Mouse (Mus musculus) T-helper 1 cell (primary cell): ENCODE measurements around the gene H6pd.

ENCODE experiments used
- in situ Hi-C: fragments of 300-600 bp; cut with MboI, MseI; formaldehyde crosslinking; loops from one replicate; pipeline ENCODE4 v1.15.1; 2025; ENCODE audit warnings: high pct_unique_total_duplicates

H6pd gene

GRCm38 (mm10) chr4:150023518-150023917, 14.7 kb upstream of the H6pd start:
- in situ Hi-C loops, result no loop called here

- in situ Hi-C loops, result no loop called here
These were observed 11.0 kb upstream of the H6pd start for GRCm38 (mm10) chr4:150019741-150020380.

- in situ Hi-C loops, result no loop called here
These were observed 6.6 kb upstream of the H6pd start for GRCm38 (mm10) chr4:150015436-150015835.

- in situ Hi-C loops, result no loop called here
These were observed 5.7 kb upstream of the H6pd start for GRCm38 (mm10) chr4:150014378-150015091.

- in situ Hi-C loops, result no loop called here
These were observed 5.0 kb upstream of the H6pd start for GRCm38 (mm10) chr4:150013805-150014204.

DNA sequence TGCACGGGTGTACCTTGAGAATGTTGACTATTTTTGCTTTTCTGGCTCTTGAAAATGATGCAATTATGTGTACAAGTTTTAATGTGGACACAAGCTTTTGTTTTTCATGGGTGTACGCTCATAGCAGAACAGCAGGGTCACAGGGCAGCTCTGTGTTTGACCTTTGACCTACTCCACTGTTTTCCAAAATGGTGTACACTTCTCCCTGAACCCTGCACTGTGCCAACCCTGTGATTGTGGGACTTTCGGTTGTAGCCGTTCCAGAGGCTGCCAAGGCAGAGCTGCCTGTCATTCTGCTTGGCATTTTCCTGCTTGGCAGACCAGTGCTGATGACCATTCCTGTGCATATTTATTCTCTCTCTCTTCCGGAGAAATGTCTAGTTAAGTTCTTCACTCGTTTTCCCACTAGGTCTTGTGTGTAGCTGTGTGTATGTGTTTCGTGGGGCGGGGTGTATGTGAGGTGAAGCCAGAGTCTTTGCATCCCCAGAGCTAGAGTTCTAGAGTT, 4.4 kb upstream of the H6pd start:
- in situ Hi-C loops, result no loop called here

GRCm38 (mm10) chr4:150012322-150012723, 3.5 kb upstream of the H6pd start:
- in situ Hi-C loops, result no loop called here

DNA sequence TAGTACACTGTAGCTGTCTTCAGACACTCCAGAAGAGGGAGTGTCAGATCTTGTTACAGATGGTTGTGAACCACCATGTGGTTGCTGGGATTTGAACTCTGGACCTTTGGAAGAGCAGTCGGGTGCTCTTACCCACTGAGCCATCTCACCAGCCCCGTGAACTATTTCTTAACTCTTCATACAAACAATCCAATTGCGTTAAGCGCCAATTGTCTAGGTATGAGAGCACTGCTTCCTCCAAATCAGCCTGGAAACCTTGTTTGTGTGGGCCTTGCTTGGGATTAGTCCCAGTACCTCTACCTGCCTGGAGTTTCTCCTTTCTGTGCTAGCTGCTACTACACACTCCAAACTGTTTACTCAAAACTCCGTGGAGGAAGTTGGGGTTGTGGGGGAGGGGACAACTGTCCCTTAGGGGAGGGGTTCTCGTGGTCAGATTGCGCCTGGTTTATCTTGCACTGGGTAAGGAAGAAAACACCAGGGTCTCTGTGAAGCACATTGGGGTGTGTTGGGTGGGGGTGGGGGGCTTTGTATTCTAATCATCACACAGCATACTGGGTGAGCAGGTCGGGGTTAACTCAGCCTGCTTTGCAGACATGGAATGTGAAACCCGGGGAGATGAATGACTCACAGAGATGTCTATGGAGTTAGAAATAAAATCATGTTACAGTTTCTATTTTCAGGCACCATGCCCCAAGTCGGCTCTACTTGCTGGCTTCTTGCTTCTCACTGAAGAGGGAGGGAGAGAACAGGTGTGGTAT, 2.9 kb upstream of the H6pd start:
- in situ Hi-C loops, result no loop called here

DNA sequence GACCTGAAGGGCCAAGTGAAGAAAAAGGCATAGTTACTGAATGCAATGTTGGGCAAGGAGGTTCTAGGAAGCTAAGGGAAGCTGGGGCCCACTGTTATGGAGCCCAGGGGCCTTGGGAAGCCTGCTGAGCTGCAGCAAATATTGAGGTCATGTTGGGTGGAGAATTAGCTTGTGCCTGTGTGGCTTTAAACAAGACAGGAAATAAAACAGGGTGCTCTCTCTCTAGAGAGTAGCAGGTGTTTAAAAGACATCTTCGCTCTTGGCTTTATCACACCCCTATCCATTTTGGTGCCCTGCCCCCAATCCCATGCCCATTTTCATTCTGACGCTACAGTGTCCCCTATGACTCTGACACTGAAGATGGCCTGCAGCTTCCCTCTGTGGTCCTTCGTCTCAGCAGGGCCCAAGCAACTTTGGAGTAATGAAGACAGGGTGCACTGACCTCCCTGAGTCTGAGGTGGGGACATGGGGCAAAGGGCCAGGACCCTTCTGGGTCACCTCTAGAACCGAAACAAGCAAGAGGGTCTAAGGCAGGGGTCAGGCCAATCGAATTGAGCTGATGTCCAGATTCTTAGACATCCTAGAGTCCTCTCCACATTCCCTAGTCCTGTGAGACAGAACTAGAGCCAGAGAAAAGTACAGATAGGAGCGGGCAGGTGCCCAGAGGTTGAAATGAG, 1.4 kb upstream of the H6pd start:
- in situ Hi-C loops, result no loop called here

DNA sequence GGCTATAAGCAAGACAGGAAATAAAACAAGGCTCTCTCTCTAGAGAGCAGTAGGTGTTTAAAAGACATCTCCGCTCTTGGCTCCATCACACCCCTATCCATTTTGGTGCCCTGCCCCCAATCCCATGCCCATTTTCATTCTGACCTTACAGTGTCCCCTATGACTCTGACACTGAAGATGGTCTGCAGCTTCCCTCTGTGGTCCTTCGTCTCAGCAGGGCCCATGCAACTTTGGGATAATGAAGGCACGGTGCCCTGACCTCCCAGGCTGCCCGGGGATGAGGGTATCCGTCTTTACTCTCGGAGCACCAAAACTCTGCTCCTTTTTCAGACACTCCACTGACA, 736 bp upstream of the H6pd start:
- in situ Hi-C loops, result no loop called here

DNA sequence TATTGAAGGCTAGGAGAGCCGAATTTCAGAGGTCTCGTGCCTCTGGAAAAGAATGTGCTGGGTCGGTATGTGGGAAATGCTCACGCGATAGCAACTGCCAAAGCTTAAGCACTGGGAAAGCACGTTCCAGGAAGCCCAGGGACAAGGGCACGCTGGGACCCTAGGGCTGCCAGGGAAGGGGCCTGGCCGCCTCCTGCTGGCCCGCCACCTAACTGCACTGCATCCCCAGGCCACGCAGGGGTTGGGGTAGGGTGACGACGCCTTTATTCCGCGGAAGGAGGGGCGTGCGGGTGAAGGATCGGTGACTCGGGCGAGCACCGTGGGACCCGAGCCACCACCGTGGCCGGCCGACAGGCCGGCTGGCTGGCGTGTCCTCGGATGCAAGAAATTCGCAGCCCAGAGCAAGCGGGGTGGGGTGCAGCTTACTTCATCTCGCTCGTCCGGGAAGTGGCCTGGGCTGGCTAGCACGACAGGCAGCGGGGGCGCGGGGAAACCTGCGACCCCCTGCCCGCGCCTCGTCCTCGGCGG, 434 bp downstream of the H6pd start:
- in situ Hi-C loops, result no loop called here

- in situ Hi-C loops, result no loop called here
These were observed 1.4 kb downstream of the H6pd start for GRCm38 (mm10) chr4:150007444-150007843.

GRCm38 (mm10) chr4:150006991-150007390, 1.8 kb downstream of the H6pd start:
- in situ Hi-C loops, result no loop called here

DNA sequence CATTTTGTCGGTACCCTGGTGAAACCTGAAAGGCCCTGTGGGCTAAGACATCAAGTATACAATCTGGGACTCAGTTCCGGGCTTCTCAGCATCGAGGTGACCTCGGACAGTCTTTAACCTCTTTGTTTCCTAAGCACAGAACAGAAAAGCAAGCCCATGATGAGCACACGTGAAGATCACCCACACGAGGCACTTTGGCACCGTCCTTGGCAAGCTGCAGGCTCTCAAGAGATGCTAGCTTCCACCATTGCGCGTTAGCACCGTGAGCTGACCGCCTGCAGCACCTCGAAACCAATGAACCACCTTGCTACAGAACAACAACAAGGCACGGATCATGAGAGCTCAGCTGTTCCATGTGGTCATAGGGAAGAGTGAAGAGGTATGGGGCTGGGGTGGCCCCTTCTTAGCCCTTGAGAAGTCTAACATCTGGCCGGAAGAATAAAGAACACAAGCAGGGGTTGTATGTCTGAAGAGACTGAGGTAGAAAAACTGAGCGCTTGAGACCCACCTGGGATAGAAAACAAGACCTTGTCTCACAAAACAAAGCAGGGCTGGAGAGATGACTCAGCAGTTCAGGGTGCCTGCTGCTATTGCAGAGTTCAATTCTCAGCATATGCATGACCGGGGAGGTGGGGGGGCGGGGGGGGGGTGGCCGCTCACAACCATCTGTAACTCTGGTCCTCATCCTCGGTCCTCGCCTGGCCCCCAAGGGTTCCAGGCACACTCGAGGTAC, 2.5 kb downstream of the H6pd start:
- in situ Hi-C loops, result no loop called here

DNA sequence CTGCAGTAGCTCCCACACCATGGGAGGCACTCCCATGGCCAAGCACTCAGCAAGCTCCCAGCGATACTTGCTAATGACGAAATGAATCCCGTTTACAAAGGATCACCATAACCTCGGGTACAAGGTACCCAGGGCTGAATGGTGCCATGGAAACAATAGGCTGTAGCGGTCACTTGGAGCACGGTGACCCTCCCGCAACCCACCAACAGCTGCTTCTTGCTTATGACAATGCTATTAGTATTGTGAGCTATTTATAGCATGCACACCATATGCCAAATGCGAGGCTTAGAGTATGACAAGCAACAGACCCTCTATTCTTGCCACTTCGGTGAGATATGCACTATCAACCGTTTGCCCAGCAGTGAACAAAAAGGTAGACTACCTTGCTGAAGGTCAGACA, 3.6 kb downstream of the H6pd start:
- in situ Hi-C loops, result no loop called here

DNA sequence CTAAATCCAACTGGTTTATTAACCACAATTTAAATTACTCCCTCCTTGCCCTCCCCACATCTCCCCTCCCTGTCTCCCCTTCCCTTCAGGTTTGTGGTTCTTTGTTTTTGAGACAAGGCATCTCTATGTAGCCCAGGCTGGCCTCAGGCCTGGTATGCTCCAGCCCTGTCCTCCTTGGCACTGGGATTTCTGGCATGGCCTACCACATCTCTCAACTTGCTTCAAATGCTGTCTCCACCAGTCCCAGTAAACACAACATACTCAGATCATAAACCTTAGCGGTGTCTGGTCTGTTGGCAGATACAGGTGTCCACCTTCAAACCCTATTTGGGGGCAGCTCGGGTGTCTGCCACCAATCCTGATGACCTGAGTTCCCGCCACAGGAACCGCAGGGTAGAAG, 5.2 kb downstream of the H6pd start:
- in situ Hi-C loops, result no loop called here

DNA sequence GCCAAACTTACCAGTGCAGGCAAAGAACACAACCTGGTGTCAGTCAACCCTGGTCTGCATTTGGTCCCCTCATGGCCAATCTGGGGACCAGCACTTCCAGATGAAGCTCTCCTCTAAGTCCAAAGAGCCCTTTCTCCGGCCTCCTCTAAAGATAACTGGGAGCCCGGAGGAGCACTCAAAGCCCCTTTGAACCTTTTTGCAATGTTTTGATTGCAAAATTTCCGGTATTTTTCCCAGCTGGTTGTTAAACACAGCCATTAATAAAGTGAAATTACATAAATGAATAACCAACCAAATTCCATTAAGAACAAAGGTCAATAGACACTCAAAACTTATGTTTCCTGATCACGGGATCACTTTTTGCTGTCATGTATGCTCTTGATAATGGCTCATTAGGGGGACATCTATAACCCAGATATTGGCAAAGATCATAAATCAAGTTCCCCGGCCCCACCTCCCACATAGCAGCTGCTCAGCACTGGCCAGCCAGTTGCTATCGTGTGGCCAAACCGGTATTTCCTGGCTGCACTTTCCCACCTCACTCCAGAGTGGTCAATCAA, 5.7 kb downstream of the H6pd start:
- in situ Hi-C loops, result no loop called here

DNA sequence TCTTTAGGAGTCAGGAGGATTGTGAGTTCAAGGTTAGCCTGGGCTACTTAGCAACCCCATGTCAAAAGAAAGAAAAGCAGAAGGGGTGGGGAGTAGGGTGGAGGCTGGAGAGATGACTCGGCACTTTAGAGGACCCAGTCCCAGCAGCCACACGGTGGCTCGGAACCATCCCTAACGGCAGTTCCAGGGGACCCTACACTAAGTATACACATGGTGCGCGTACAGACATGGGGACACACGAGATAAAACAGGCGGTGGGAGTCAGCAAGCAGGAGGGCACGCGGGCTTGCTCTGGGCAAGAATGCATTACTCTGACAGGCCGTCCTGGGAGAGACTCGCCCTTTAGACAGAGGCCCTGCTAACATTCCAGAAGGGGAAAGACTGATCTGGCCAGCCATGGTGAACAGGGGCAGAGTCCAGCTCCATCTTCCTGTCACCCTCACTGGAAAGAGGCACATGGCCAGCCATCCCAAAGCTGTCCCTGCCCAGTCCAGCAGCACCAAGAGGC, 6.7 kb downstream of the H6pd start:
- in situ Hi-C loops, result no loop called here

GRCm38 (mm10) chr4:150001221-150001860, 7.5 kb downstream of the H6pd start:
- in situ Hi-C loops, result no loop called here

DNA sequence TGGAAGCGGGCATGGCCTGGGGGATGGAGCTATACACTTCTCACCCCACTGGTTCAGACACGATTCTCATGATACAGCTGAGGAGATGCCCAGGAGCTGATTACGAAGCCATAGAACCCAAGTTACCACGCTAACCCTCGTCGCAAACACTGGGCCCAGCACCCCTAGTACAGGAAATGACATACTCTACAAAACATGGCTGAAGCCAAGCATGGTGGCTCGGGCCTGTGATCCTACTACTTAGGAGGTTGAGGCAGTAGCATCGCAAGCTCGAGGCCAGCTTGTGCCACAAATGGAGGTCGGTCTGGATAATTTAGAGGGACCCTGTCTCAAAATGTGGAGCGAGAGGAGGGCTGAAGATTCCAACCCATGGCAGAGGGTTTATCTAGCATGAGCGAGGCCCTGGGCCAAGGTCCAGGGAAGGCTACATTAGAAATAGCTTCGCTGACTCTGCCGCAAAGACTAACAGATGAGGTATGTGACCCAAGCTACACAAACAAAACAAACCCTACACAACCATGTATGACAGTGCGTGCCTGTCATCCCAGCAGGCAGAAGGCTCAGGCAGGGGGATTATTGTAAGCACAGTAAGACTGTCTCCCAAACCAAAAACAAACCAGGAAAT, 8.8 kb downstream of the H6pd start:
- in situ Hi-C loops, result no loop called here
